Mouse (Mus musculus) E14TG2a.4 (cell line): Measurements from ENCODE around the gene Accsl.

Experiments
- CTCF ChIP-seq: conservative IDR thresholded peaks from 2 replicates; pipeline ENCODE4 v1.5.1; 2014; ENCODE audit warnings: low read length
- NANOG ChIP-seq: IDR thresholded peaks from 2 replicates; pipeline ENCODE4 v1.6.1; 2014; ENCODE audit warnings: borderline replicate concordance, low read length, mixed read lengths
- POU5F1 ChIP-seq: IDR thresholded peaks from 2 replicates; pipeline ENCODE4 v1.6.1; 2014; ENCODE audit warnings: low read length, borderline replicate concordance

DNA sequence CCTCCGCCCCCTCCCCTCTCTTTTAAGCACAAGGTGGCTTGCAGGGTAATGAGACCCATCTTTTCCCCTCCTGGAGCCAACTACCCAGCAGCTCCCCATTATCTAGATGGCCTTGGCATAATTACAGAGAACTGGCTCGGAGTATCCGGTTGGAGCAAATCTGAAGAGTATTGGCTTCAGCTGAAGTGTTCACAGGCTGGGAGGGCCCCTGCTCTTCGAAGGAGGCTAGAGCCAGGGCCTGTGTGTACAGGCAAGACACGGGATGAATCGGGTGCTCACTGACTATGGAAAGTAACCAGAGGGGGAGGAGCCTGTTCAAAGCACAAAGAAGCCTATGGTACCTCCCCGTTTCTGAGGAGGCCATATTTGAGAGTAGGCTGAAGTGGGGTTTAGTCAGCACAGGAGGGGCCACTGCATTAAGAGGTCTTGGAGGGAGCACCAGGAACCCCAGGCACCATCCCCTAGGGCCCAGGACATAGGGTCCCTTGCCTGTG, at the start of gene Accsl:
- TF ChIP-seq CTCF (no peak), POU5F1 (no peak), NANOG (no peak; the same call in 1 of the 2 replicates)
